Mouse (Mus musculus) embryonic fibroblast, embryonic 13.5 days (primary cell): ENCODE measurements around the gene Mpped2. TPM values are rescaled to one million over a fixed set of nuclear protein-coding genes. Genes with fewer than 3 reads are reported as not detected.

ENCODE experiments used
- H3K27ac ChIP-seq: 2 replicates; pipeline ENCODE4 v1.5.1; 2012; ENCODE audit warnings: low read length, control low read depth, inconsistent platforms; ENCODE audit not compliant: insufficient read depth
- H3K4me1 ChIP-seq: 2 replicates; pipeline ENCODE4 v1.6.1; 2011; ENCODE audit warnings: low read length; ENCODE audit not compliant: control insufficient read depth, insufficient read depth
- H3K4me3 ChIP-seq: 2 replicates; pipeline ENCODE4 v1.5.1; 2011; ENCODE audit warnings: mild to moderate bottlenecking, control low read depth, low read length; ENCODE audit not compliant: insufficient read depth
- CTCF ChIP-seq: IDR thresholded peaks from 2 replicates; pipeline ENCODE4 v1.5.1; 2011; ENCODE audit warnings: mild to moderate bottlenecking, control low read depth, low read length, moderate library complexity, borderline replicate concordance; ENCODE audit not compliant: insufficient read depth
- POLR2A ChIP-seq: IDR thresholded peaks from 2 replicates; pipeline ENCODE4 v1.6.1; 2011; ENCODE audit warnings: low read depth, mild to moderate bottlenecking, control low read depth, low read length, moderate library complexity
- polyA plus RNA-seq: library from polyadenylated mRNA; stranded (reverse); fragments of >200 nt; gene quantifications from 2 replicates; pipeline ENCODE4 v1.2.4, GENCODE M21; 2011; ENCODE audit warnings: low read depth; ENCODE audit not compliant: missing spikeins, insufficient read length

The Mpped2 gene
- polyA plus RNA-seq, result 4.3 and 9.8 TPM in 2 replicates

GRCm38 (mm10) chr2:106692783-106693701 lies at the start of gene Mpped2:
Gene Mpped2 (plus strand): TSS chr2:106693269.
- H3K4me1 ChIP-seq, result 0 out of 2 replicates have a peak, but pooled peaks cover 3% of the 10 kb centered on the region
- peak within 1 kb of the TSS; percentile 76 for H3K4me3 ChIP-seq
- H3K27ac ChIP-seq, result no peak within 1 kb of the TSS
- no peak for TF ChIP-seq POLR2A

GRCm38 (mm10) chr2:106644782-106645181 lies 48.3 kb upstream of the Mpped2 start:
- Histone ChIP-seq H3K27ac (no peak overlapping the region), H3K4me3 (no peak overlapping the region), H3K4me1 (no peaks in the 10 kb centered on the region)
- TF ChIP-seq CTCF, result no peak
- TF ChIP-seq POLR2A, result no peak

- peak overlapping the region; percentile 63 for H3K4me3 ChIP-seq
- H3K27ac ChIP-seq, result no peak overlapping the region
- TF ChIP-seq CTCF (no peak), POLR2A (no peak)
- H3K4me1 ChIP-seq, result no peaks in the 10 kb centered on the region
Observed at GRCm38 (mm10) chr2:106649686-106650570, 43.1 kb upstream of the Mpped2 start.

- Histone ChIP-seq H3K4me1 (no peaks in the 10 kb centered on the region), H3K27ac (no peak overlapping the region), H3K4me3 (no peak overlapping the region)
- TF ChIP-seq CTCF, result no peak
- TF ChIP-seq POLR2A, result no peak
Observed at GRCm38 (mm10) chr2:106652151-106652550, 40.9 kb upstream of the Mpped2 start.

GRCm38 (mm10) chr2:106652741-106653140 lies 40.3 kb upstream of the Mpped2 start:
- H3K4me1 ChIP-seq, result no peaks in the 10 kb centered on the region
- no peak overlapping the region for H3K4me3 ChIP-seq
- TF ChIP-seq POLR2A, result no peak
- no peak overlapping the region for H3K27ac ChIP-seq

GRCm38 (mm10) chr2:106653261-106653660 lies 39.8 kb upstream of the Mpped2 start:
- H3K27ac ChIP-seq, result no peak overlapping the region
- TF ChIP-seq POLR2A, result no peak
- H3K4me1 ChIP-seq, result no peaks in the 10 kb centered on the region
- no peak overlapping the region for H3K4me3 ChIP-seq

GRCm38 (mm10) chr2:106655271-106655670 lies 37.8 kb upstream of the Mpped2 start:
- TF ChIP-seq CTCF (no peak), POLR2A (no peak)
- H3K4me3 ChIP-seq, result no peak overlapping the region
- no peak overlapping the region for H3K27ac ChIP-seq
- no peaks in the 10 kb centered on the region for H3K4me1 ChIP-seq

- Histone ChIP-seq H3K27ac (no peak overlapping the region), H3K4me1 (no peaks in the 10 kb centered on the region), H3K4me3 (no peak overlapping the region)
- no peak for TF ChIP-seq CTCF
- TF ChIP-seq POLR2A, result no peak
Observed at GRCm38 (mm10) chr2:106665271-106665670, 27.8 kb upstream of the Mpped2 start.

GRCm38 (mm10) chr2:106674319-106674718 lies 18.8 kb upstream of the Mpped2 start:
- TF ChIP-seq CTCF, result no peak
- no peak for TF ChIP-seq POLR2A
- Histone ChIP-seq H3K4me1 (no peaks in the 10 kb centered on the region), H3K4me3 (no peak overlapping the region), H3K27ac (no peak overlapping the region)

GRCm38 (mm10) chr2:106677449-106677848 lies 15.6 kb upstream of the Mpped2 start:
- Histone ChIP-seq H3K4me3 (no peak overlapping the region), H3K27ac (no peak overlapping the region), H3K4me1 (no peaks in the 10 kb centered on the region)
- TF ChIP-seq POLR2A, result no peak
- no peak for TF ChIP-seq CTCF
